Mouse (Mus musculus) heart, embryonic 15.5 days (tissue): ENCODE data around the gene Gm17268. TPM values are rescaled to one million over a fixed set of nuclear protein-coding genes. Genes with fewer than 3 reads are reported as not detected.

Experiments
- ATAC-seq: fragments of 200-750 bp; cut with Nextera tagmentation; replicated peaks from 2 replicates; pipeline ENCODE4 v1.8.0; 2017; ENCODE audit warnings: low read depth, moderate TSS enrichment; ENCODE audit not compliant: insufficient number of reproducible peaks, insufficient read depth, low FRiP score
- H3K27ac ChIP-seq: fragments of 300-500 bp; sonication (generic); 2 replicates; pipeline ENCODE4 v1.5.1; 2015; ENCODE audit warnings: mild to moderate bottlenecking, inconsistent platforms
- H3K27me3 ChIP-seq: fragments of 300-500 bp; sonication (generic); 2 replicates; pipeline ENCODE4 v1.6.1; 2015; ENCODE audit warnings: inconsistent platforms
- H3K36me3 ChIP-seq: fragments of 300-500 bp; sonication (generic); 2 replicates; pipeline ENCODE4 v1.6.1; 2015; ENCODE audit warnings: mild to moderate bottlenecking, inconsistent platforms
- H3K4me1 ChIP-seq: fragments of 300-500 bp; sonication (generic); replicated peaks from 2 replicates; pipeline ENCODE4 v1.6.1; 2015; ENCODE audit warnings: inconsistent platforms
- H3K4me2 ChIP-seq: fragments of 300-500 bp; sonication (generic); 2 replicates; pipeline ENCODE4 v1.6.1; 2015; ENCODE audit warnings: inconsistent platforms, mild to moderate bottlenecking, moderate library complexity
- H3K4me3 ChIP-seq: fragments of 300-500 bp; sonication (generic); 2 replicates; pipeline ENCODE4 v1.5.1; 2015; ENCODE audit warnings: mild to moderate bottlenecking, inconsistent platforms
- H3K9ac ChIP-seq: fragments of 300-500 bp; sonication (generic); 2 replicates; pipeline ENCODE4 v1.6.1; 2015; ENCODE audit warnings: mild to moderate bottlenecking, inconsistent platforms
- H3K9me3 ChIP-seq: fragments of 300-500 bp; sonication (generic); replicated peaks from 2 replicates; pipeline ENCODE4 v1.6.1; 2016; ENCODE audit warnings: inconsistent platforms
- WGBS: fragments of 180-500 bp; shearing (Covaris S2); methylation state at CpG from one replicate; pipeline ENCODE4 v1.1.7; 2015; ENCODE audit warnings: mixed read lengths; 5-methylcytosine and 5-hydroxymethylcytosine counted together
- polyA plus RNA-seq: library from polyadenylated mRNA; unstranded; fragments of >200 nt; fragmentation: Nextera tagmentation; extraction: Ambion mirVana; gene quantifications from 2 replicates; pipeline ENCODE4 v1.2.1, GENCODE M21; 2015

The Gm17268 gene
- polyA plus RNA-seq, 1 experiment from 2014 or later, result not detected

DNA sequence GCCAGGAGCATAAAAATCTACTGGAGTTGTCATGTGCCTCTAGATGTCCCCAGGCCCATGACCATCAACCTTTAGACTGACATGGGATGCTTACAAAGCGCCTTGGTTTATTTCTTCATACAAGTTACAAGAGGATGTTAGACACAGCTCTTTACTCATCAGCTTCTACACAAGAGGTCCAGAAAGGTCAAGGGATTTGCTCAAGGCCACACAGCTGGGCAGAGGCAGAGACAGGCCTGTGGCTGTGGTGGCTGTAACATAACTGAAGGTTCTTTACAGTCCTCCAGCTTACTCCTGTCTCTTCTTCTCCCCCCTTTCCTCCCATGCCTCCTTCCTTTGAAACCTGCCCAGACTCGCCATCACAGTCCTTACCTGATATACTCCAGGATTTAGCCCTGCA, 8.2 kb downstream of the Gm17268 start:
- H3K27me3 ChIP-seq, result 0 out of 2 replicates have a peak, but pooled peaks cover 3% of the 10 kb centered on the region
- 78% methylated on average over 2 of the region's 2 CpGs for WGBS

DNA sequence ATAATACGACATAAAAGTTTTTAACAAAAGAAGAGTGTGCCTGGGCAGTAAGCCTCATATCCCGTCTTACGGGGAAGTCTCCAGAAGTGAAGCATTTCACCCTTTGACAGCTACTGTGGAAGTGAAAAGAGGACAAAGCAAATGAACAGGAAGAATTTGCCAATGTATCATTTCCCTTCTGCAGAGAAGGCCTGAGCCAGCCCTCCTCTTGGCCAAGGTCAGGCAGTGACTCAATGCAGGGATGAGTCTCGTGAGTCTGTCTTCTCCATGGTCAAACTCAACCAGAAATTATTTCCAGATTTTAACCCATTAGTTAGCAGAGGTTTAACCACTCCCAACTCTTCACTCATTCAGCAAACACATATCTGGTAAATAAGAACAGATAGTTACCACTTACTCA, 14.6 kb downstream of the Gm17268 start:
- Histone ChIP-seq H3K4me3 (no peak overlapping the region), H3K4me2 (no peak overlapping the region), H3K36me3 (no peaks in the 10 kb centered on the region), H3K9ac (no peak overlapping the region), H3K9me3 (no peaks in the 10 kb centered on the region), H3K4me1 (0 out of 2 replicates have a peak, but pooled peaks cover 10% of the 10 kb centered on the region), H3K27me3 (no peaks in the 10 kb centered on the region), H3K27ac (no peak overlapping the region)
- 65% methylated on average over 4 of the region's 4 CpGs for WGBS
- no peak for ATAC-seq

More for the DNA sequence above, 8.2 kb downstream of the Gm17268 start:
- no peak overlapping the region for H3K4me2 ChIP-seq
- H3K9ac ChIP-seq, result no peak overlapping the region
- H3K4me3 ChIP-seq, result no peak overlapping the region
- H3K27ac ChIP-seq, result no peak overlapping the region
- peaks cover 23% of the 10 kb centered on the region for H3K4me1 ChIP-seq
- no peaks in the 10 kb centered on the region for H3K9me3 ChIP-seq
- ATAC-seq, result no peak
- H3K36me3 ChIP-seq, result no peaks in the 10 kb centered on the region

DNA sequence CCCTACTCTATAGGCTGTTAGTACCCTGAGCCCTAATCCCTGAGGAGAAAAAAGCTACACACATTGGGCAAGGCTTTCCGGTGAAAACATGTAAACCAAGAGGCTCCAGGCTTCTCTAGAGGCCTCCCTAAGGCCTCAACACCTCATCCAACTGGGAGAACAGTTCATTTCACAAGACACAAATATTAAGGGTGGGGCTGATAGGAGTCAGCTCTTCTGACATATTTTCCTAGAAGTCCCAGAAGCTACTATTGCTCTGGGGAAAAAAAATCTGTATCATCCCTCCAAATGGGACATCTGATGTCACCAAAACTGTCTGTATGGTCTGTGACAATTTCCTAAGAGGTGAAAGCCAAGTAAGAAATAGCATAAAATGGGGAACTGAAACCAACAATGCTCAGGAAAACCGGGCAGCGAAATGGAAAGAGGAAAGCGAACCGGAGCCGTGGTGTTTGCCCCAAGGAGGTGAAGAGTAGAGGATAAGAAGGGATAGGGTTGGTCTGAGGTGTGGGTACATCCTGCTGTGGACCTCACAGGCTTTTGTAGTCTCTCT, 15.8 kb downstream of the Gm17268 start:
- WGBS, result 82% methylated on average over 6 of the region's 6 CpGs
- ATAC-seq, result no peak

DNA sequence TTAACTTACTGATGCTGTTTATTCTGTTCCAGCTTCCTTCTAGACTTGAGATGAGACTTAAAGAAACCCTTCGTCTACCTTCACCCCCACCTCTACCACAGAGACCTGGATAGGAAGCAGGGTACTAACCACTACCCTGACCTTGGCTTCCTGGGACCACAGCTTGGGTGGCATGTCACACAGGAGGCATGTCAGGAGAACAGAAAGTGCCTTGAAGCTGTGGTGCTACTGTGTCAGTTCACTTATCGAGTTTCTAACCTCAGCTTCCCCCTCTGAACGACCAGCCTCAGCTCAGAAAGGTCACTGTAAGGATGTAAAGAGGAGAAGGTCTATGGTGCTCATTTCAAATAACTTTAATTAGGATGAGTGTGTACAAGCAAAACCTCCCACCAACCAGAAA, 17.0 kb downstream of the Gm17268 start:
- H3K9ac ChIP-seq, result no peak overlapping the region

More for the DNA sequence above, 15.8 kb downstream of the Gm17268 start:
- Histone ChIP-seq H3K36me3 (no peaks in the 10 kb centered on the region), H3K4me3 (no peak overlapping the region), H3K9ac (no peak overlapping the region), H3K27ac (no peak overlapping the region), H3K4me1 (0 out of 2 replicates have a peak, but pooled peaks cover 10% of the 10 kb centered on the region), H3K4me2 (no peak overlapping the region), H3K9me3 (no peaks in the 10 kb centered on the region), H3K27me3 (no peaks in the 10 kb centered on the region)

DNA sequence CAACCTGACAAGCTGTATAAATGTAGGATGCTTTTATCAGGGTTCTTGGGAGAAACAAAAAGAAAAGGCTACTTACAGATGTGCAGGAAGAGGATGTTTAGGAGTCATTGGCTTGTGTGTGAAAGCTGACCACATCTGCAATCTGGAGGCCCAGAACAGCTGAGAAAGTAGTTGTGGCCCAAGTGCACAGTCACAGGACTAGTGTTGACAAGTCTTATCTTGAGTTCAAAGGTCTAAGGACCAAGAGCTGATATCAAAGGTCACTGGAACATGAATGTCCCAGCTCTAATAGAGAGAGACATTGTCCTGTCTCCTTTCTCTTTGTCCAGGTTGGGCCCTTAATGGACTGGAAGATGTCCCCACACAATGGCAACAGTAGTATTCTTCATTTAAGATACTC, 18.6 kb downstream of the Gm17268 start:
- Histone ChIP-seq H3K4me2 (no peak overlapping the region), H3K36me3 (no peaks in the 10 kb centered on the region), H3K9ac (no peak overlapping the region)

More for the DNA sequence above, 17.0 kb downstream of the Gm17268 start:
- no peaks in the 10 kb centered on the region for H3K9me3 ChIP-seq
- 31% methylated on average over 3 of the region's 3 CpGs for WGBS
- no peak overlapping the region for H3K4me3 ChIP-seq
- no peaks in the 10 kb centered on the region for H3K27me3 ChIP-seq
- no peak overlapping the region for H3K27ac ChIP-seq
- H3K4me1 ChIP-seq, result 0 out of 2 replicates have a peak, but pooled peaks cover 10% of the 10 kb centered on the region
- no peak overlapping the region for H3K4me2 ChIP-seq
- H3K36me3 ChIP-seq, result no peaks in the 10 kb centered on the region
- no peak for ATAC-seq

DNA sequence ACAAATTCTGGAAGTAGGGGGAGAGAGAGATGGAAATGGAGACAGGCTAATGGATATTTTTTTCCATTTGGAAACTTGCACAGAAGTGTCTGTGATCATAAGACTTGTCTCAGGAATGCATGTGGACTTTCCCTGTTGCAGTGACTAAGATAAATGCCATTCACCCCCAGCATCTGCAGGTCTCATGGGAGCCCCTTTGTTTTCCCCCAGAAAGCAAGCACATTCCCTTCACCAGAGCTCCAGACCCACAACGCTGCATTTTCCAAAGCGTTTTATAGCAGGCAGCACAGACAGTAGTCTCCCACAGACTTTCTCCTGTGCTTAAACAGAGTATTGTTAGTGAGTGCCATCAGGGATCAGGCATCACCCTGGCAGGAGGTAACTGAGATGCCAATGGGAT, 19.0 kb downstream of the Gm17268 start:
- 0 out of 2 replicates have a peak, but pooled peaks cover 10% of the 10 kb centered on the region for H3K4me1 ChIP-seq
- H3K9me3 ChIP-seq, result no peaks in the 10 kb centered on the region
- no peaks in the 10 kb centered on the region for H3K27me3 ChIP-seq
- 25% methylated on average over 2 of the region's 2 CpGs for WGBS
- no peak overlapping the region for H3K4me3 ChIP-seq
- no peak overlapping the region for H3K9ac ChIP-seq
- no peaks in the 10 kb centered on the region for H3K36me3 ChIP-seq
- no peak overlapping the region for H3K4me2 ChIP-seq
- H3K27ac ChIP-seq, result no peak overlapping the region
- ATAC-seq, result no peak

More for the DNA sequence above, 18.6 kb downstream of the Gm17268 start:
- no peak overlapping the region for H3K27ac ChIP-seq
- H3K9me3 ChIP-seq, result no peaks in the 10 kb centered on the region
- 0 out of 2 replicates have a peak, but pooled peaks cover 10% of the 10 kb centered on the region for H3K4me1 ChIP-seq
- no peak overlapping the region for H3K4me3 ChIP-seq
- ATAC-seq, result no peak
- no peaks in the 10 kb centered on the region for H3K27me3 ChIP-seq

DNA sequence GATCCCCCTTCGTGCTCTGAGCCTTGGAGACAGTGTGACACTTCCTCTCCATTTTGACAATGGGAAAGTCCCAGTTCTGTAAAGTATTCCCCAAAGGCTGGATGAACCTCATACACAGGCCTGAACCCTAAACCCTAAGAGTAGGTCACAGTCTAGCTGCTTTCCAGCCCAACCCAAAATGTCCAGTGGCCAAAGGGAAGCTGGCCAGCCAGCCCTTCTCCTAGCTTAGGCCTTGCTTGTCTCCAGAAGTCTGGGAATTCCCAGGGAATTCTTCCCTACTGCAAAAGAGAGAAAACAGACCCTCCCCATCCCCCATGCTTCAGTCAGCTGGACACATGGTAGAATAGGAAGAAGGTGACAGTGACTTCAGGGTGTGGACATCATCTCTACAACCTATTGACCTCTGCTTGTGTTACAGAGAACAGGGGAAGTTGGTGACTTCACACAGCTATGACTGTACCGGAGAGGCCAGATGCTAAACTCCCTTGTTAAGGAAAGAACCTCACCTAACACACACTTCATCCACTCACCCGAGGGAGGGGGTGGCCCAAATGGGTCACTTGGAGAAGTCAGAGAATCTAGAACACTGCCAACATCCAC, 22.1 kb downstream of the Gm17268 start:
- 64% methylated on average over 3 of the region's 3 CpGs for WGBS
- ATAC-seq, result no peak
- Histone ChIP-seq H3K9me3 (no peaks in the 10 kb centered on the region), H3K4me3 (no peak overlapping the region), H3K9ac (no peak overlapping the region), H3K36me3 (no peaks in the 10 kb centered on the region), H3K4me2 (no peak overlapping the region), H3K4me1 (0 out of 2 replicates have a peak, but pooled peaks cover 8% of the 10 kb centered on the region), H3K27ac (no peak overlapping the region), H3K27me3 (no peaks in the 10 kb centered on the region)

DNA sequence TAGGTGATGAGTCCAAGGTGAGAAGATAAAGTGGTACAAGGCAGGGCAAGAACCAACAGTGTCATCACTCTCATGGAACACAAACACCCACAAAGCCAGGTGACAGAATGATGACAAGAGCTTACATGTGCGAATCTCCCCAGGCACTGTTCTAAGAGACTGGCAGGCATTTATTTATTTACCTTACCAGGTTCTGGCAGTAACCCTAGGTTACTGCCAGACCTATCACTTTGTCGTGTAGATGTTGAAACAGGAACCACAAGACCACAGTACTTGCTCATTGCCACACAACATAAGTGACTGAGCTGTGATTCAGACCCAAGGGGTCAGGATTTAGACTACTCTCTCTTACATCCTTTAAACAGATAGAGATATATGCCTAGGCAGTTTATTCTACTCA, 23.3 kb downstream of the Gm17268 start:
- 0 out of 2 replicates have a peak, but pooled peaks cover 4% of the 10 kb centered on the region for H3K4me1 ChIP-seq
- WGBS, result 51% methylated on average over 2 of the region's 2 CpGs
- no peaks in the 10 kb centered on the region for H3K27me3 ChIP-seq
- H3K27ac ChIP-seq, result no peak overlapping the region
- no peak for ATAC-seq
- no peak overlapping the region for H3K4me3 ChIP-seq
- H3K9me3 ChIP-seq, result no peaks in the 10 kb centered on the region
- H3K9ac ChIP-seq, result no peak overlapping the region
- H3K4me2 ChIP-seq, result no peak overlapping the region
- H3K36me3 ChIP-seq, result no peaks in the 10 kb centered on the region

DNA sequence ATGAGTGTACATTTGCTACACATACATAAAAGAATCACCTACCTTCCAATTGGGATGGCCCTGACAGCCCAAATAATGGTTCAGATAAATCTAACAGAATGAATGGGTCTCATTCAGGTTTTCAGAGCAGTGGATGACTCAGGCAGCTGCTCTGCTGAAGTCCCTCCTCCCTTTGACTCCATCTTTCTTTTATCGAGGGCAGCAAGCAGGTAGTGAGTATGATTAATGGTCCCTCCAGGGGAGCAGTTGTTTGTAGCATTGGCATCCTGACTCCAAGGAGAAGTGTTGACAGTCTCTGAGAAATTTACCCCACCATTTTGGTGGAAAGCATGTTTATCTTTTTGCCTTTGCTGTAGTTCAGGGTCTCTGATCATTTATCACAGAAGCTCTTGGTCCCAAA, 24.6 kb downstream of the Gm17268 start:
- H3K4me3 ChIP-seq, result no peak overlapping the region
- no peaks in the 10 kb centered on the region for H3K9me3 ChIP-seq
- WGBS, result 63% methylated on average over 1 of the region's 1 CpGs
- no peak overlapping the region for H3K27ac ChIP-seq
- H3K9ac ChIP-seq, result no peak overlapping the region
- no peaks in the 10 kb centered on the region for H3K36me3 ChIP-seq
- H3K4me1 ChIP-seq, result no peaks in the 10 kb centered on the region
- no peak for ATAC-seq
- no peaks in the 10 kb centered on the region for H3K27me3 ChIP-seq
- no peak overlapping the region for H3K4me2 ChIP-seq

DNA sequence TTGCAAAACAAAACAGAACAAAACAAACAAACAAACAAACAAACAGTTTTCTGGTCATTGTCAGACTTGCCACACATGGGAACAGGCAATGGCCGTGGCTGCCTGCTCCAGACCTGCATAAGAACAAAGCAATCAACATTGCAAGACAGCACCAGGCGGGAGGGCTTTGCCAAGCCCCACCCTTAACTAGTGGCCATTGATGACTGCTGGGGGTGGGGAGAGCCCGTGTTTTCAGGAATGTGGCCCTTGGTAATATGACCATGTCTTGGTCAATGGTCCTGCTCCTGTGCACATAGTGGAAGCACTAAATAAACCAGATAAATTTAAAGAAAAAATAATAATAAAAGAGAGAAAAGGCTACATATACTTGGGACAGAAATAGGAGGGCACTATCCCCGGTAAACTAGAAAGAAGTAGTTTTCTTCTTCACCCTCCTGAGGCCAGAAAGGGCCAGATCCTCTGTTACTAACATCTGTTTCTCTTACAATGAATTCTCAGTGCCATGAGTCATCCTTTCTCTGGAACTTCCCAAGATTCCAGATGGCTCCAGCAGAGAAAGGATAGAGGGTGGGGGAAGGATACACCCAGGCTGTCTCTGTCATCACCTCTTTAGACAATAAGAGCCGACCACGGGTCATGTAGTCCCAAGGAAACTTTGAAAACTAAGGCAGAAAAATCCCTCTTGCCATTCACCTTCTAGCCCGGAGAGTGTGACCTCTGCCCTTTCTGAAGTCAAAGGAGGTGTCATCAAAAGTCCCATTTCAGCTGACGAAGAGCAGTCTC, 26.8 kb downstream of the Gm17268 start:
- Histone ChIP-seq H3K9me3 (no peaks in the 10 kb centered on the region), H3K27ac (no peak overlapping the region), H3K9ac (no peak overlapping the region), H3K36me3 (no peaks in the 10 kb centered on the region), H3K4me3 (no peak overlapping the region), H3K4me1 (no peaks in the 10 kb centered on the region), H3K4me2 (no peak overlapping the region), H3K27me3 (no peaks in the 10 kb centered on the region)
- no peak for ATAC-seq
- 40% methylated on average over 8 of the region's 8 CpGs for WGBS

DNA sequence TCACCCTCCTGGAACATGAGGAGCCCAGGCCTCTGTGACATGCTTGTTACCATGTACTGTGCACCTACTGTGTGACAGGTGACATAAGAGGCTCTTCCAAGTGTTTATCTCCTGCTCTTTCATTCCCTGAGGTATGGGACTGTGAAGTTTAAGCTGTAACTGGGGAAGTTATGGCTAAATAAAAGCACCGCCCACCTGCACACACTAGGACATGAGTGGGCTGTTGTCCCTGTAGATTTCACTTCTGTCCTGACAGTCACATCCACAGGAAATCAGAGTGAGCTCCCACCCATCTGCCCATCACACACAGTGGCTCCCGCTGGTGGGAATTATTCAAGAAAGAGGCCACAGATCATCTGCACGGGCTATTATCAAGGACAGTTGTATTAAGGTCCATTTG, 28.2 kb downstream of the Gm17268 start:
- Histone ChIP-seq H3K9ac (no peak overlapping the region), H3K36me3 (no peaks in the 10 kb centered on the region), H3K4me3 (no peak overlapping the region), H3K9me3 (no peaks in the 10 kb centered on the region), H3K4me1 (no peaks in the 10 kb centered on the region), H3K4me2 (no peak overlapping the region), H3K27ac (no peak overlapping the region), H3K27me3 (no peaks in the 10 kb centered on the region)
- no peak for ATAC-seq
- whole genome bisulfite sequencing, result 84% methylated on average over 3 of the region's 3 CpGs
